16 mouse cellular contexts compared by ENCODE assay signal in genomic region chr5:3407926-3408325, GRCm38 (mm10).
"Had no signal": no experiment of that assay in that cellular context is flagged by ENCODE, and none has a peak within 500 bp of the region (broad histone marks: within the 10 kb centered on the region; RNA-seq: fewer than 3 reads in every experiment).

No protein-coding gene starts in this region.

- H3K4me2 ChIP-seq: lung, embryonic 14.5 days; midbrain, embryonic 11.5 days; midbrain, embryonic 13.5 days; midbrain, embryonic 15.5 days; neural tube, embryonic 12.5 days; stomach, embryonic 15.5 days had no signal

- H3K4me3 ChIP-seq: megakaryocyte, embryonic 14.5 days; midbrain, embryonic 13.5 days; midbrain, embryonic 15.5 days; neural tube, embryonic 12.5 days; stomach, embryonic 15.5 days had no signal

- H3K9me3 ChIP-seq: midbrain, embryonic 13.5 days; midbrain, embryonic 15.5 days; neural tube, embryonic 12.5 days; stomach, embryonic 15.5 days had no signal

- ATAC-seq: midbrain, embryonic 13.5 days; midbrain, embryonic 15.5 days had no signal

- DNase-seq: lung, adult 18-20 months; lung, embryonic 14.5 days; lung, postnatal 10 days; lung, postnatal 36 days; right cerebral cortex, postnatal 14 days; thymus, adult 2 months; thymus, postnatal 25 days; thymus, postnatal 4 days had no signal

- H3K9ac ChIP-seq: lung, embryonic 14.5 days; midbrain, embryonic 13.5 days; midbrain, embryonic 15.5 days; neural tube, embryonic 12.5 days; stomach, embryonic 15.5 days had no signal

- H3K4me1 ChIP-seq: stomach, embryonic 15.5 days had no signal

- H3K36me3 ChIP-seq: midbrain, embryonic 13.5 days; midbrain, embryonic 15.5 days; neural tube, embryonic 12.5 days; stomach, embryonic 15.5 days had no signal

- H3K27me3 ChIP-seq: megakaryocyte, embryonic 14.5 days; midbrain, embryonic 13.5 days; midbrain, embryonic 15.5 days; neural tube, embryonic 12.5 days; stomach, embryonic 15.5 days had no signal

- H3K27ac ChIP-seq: macrophage; midbrain, embryonic 13.5 days; midbrain, embryonic 15.5 days; neural tube, embryonic 12.5 days; stomach, embryonic 15.5 days; stomach, postnatal 0 days had no signal
